Mouse (Mus musculus) common myeloid progenitor, adult 5-6 weeks (primary cell): Measurements from ENCODE around the gene Focad. TPM values are rescaled to one million over a fixed set of nuclear protein-coding genes. Genes with fewer than 3 reads are reported as not detected.

Experiments
- ATAC-seq: replicated peaks from 2 replicates; pipeline ENCODE4 v1.8.0; 2016; ENCODE audit warnings: low read depth, mild to moderate bottlenecking, moderate TSS enrichment, inconsistent platforms; ENCODE audit not compliant: poor library complexity, severe bottlenecking
- total RNA-seq: library from RNA; stranded (forward); fragments of 200-1000, 187-1606 nt; gene quantifications from 2 replicates; pipeline ENCODE4 v1.2.3, GENCODE M21; 2017

Focad gene
- total RNA-seq, 1 experiment from 2014 or later: 23.6 TPM

- no peak for ATAC-seq
Measured at GRCm38 (mm10) chr4:88149462-88149861, 55.0 kb downstream of the Focad start.

GRCm38 (mm10) chr4:88155490-88156160, 61.2 kb downstream of the Focad start:
- peak; percentile 58 for ATAC-seq

- no peak for ATAC-seq
Measured at GRCm38 (mm10) chr4:88156961-88157360, 62.5 kb downstream of the Focad start.

DNA sequence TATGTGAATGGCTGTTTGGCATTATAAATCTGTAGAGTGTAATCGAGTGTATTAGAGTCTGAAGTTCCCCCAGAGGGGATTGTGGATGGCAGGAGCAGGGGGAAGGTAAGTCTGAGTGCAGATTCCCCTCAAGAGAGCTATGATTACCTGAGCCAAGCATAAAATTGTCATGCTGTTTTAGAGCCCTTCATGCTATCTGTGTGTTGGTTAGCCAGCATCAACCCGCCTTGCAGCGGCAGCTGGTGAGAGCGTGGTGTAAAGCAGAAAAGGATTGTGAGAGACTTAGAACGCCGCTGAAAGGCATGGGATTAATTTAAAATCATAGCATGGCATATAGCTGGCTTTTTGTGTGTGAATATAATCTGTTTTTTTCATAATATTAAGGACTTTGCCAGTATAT, 63.2 kb downstream of the Focad start:
- ATAC-seq: no peak

DNA sequence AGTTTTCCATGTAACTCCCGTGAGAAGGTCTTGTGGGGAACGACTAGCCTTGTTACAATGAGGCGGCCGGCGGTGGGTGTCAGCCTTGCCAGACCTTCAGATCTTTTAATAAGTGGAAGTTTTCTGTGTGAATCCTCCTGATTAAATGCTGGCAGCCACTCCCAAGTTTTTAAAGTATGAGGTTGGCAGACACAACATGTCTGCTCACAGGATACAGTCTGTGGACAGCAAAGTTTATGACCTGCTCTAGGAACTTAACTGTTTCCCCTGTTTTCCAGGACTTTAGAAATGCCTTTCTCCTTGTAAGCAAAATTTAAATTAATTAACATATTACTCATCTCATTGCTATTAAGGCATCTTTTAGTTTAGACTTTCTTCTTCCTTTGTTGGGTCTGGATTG, 64.8 kb downstream of the Focad start:
- ATAC-seq: no peak

DNA sequence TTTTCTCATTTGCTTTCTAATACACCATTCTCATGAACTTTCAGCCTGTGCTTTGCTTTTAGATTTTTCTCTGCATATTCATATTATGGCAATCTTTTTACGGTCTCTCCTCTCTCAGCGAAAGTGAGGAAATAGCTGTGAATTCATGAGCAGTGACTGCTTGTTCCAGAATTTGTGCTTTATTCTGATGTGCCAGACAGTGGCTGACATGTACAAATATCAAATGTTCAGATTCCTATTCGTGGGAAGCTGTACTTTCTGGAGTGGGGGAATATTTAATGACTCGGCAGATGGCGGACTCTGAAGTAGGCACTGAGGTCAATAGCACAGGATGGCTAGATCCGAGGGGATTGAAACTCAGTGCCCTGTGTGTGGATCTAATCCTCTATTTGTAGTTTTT, 65.3 kb downstream of the Focad start:
- ATAC-seq: no peak

DNA sequence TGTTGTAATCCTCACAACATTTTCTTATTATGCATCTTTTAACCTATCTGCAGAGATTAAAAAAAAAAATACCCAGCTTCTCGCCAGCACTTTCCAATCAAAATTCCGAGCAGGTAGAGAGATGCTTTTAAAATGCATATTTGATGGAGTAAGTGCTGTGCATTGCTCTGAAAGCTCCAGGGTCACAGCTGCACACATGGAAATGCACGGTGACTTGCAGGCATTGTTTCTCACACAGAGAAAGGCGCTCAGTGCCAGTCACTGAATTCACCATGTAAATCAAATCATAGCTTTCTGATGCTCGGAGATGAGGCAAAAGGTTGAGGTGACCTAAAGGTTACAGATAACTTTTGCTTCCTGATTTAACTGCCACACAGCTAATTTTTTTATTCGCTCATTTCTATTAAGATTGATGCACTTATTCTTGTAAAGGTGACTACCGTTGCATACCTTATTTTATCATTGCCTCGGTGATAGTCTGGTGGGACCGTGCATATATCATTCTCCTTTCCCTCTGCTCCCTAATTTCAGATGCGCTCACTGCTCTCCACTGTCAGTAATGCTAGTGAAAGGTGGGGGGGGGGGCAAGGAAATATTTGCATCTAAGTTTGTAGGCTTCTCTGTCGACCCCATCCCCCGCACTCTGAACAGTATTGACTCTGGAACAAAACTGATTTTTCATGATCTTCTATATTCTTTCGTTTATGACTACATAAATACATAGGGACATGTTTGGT, 69.2 kb downstream of the Focad start:
- no peak for ATAC-seq

DNA sequence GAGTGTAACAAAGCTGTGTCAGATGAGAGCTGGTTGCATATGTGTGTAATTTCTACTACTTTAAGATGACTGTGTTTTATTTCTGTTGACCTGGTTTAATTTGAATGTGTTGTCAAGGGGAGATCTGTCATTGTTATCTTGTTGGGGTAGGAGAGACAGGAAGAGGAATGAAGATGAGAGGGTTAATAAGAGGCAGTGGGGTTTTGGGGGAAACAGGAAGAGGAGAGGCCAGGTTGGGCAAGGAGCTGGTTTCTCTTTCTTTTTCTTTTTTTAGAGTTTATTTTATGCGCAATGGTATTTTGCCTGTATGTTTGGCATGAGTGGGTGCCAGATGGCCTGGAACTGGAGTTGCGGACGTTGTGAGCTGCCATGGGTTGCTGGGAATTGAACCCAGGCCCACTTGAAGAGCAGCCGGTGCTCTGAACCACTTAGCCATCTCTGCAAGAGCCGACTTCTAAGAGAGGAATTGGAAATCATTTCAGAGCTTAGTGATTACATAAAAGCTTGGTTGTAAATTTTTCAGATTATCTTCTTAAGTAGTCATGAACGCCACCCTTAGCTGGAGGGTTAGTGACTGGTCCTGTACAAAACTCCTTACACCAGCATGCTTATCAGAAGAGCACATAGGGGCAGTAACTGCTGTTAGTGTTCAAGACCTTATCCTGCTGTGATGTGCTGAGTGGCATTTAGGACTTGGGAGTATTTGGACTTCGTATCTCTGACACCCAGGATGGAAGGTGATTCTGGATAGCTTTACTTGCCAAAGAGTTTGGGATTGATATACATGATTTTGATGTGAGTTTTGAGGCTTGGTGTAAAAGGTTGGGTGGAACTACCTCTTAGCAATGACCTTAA, 72.8 kb downstream of the Focad start:
- peak; percentile 74 for ATAC-seq

DNA sequence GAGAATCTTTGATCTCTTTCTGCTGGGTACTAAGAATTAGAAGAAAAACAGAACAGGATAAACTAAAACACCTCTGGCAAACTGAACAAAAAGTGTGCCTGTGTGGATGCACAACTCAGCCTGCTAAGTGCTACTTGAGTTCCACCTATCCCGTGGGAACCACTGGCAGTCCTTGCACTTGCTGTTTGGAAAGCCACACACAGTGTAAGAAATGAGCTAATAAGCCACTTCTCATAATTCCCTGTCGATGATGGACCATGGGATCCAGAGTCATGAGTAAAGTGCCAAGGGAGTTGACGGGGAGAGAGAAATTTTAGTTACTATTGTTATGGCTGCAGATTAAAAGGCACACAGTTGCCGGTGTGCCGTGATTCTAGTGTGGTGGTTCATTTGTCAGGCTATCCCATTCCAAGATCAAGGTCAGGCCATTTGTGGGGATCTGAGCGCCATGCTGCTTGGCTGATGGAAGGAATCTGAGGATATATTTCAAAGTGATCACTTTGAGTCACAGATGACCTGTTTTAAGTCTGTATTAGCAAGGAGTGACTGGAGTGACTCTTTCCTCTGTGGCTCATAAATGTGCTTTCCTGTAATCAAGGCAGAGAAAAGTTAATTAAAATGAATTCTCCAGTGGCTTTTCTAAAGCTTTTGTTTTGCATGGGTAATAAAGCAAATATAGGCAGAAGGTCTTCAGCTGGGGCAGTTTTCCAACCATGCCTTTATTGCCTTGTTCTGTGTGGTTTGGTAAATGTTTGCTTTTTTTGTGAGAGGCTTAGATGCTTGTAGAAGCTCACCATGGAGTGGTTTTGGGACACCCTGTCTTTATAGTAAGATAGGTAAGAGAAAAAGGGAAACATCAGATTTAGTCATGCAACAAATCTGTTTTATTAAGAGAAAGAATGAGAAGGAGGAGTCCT, 80.9 kb downstream of the Focad start:
- no peak for ATAC-seq

DNA sequence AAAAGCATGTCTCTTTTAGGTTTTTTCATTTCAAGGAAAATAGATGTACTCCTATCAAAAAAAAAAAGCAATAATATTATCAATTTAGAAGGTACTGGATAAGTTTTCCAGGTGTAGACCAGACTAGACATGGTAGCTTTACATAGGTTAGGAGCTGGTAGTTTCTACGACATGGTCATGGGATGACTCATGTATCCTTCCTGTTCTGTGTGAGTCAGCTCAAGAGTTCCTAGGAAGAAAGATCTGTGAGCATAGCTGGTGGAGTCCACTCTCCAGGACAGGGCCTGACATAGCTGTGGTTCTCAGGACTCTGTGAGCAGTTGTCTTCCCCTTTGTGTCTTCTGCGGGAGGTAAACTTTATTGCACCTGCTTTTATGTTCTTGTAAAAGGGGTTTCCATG, 84.9 kb downstream of the Focad start:
- ATAC-seq: no peak

- ATAC-seq: no peak
Measured at GRCm38 (mm10) chr4:88184293-88184692, 89.9 kb downstream of the Focad start.

GRCm38 (mm10) chr4:88185872-88186426, 91.5 kb downstream of the Focad start:
- ATAC-seq: no peak

GRCm38 (mm10) chr4:88187649-88188048, 93.2 kb downstream of the Focad start:
- no peak for ATAC-seq

DNA sequence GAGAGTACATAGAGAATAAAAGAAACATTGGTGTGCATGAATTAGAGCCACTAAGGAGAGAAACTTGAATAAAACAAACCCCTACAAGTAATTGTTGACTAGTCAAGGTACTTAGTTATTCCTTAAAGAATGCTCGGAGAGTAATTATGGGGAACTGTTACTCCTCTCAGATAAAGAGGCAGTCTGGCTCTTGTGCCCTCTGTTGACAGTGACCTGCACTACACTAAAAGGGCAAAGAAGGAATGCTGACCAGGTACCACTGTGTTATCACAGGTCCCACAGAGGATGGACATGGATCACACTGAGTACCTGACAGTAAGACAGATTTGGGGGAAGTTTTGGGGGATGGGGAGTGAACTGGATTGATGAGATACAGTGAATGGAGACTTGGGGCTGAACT, 95.1 kb downstream of the Focad start:
- ATAC-seq: no peak; the same call in 1 of the 2 replicates

DNA sequence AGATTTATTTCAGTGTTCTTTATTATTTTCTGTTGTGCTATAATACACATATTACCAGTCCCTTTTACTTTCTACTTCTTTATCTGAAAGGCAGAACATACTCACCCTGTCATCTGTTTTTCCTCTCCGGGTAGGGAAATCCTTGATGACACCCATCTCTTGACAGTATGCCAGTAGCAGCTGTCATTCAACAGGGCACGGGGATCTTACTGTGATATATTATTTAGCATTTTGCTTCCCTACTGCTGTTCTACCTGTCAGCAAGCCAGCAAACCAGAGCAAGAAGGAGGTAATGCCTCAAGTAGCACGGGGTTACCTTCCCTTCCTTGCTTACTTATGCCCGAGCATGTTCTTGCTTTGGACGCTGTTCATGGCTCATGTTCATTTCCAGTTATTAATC, 99.8 kb downstream of the Focad start:
- no peak for ATAC-seq

DNA sequence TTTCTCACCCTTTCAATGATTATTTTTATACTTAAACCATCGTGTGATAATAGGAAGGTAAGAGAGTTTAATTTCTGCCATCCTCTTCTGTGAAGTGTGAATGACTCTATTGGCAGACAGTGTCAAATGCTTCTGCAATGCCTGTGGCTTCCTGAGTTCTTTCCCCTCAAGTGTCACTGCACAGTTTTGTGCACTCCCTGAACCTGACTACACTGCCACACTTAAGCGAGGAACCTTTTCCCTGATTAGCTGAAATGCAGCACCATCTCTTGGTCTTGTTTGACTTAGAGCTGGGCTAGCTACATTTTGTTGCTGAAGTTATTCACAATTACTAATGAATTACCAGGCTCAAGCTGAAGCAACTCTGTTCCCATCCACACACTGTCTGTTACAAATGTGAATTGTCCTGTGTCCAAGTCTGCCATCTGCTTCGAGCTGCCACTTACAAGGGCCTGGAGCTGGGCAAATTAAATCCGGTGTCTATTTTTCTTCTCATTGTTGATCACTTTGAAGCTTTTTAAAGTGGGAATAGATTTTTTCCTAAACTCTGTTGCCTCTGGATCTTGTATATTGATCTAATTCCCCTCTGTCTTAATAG, 101.6 kb downstream of the Focad start:
- ATAC-seq: no peak

- ATAC-seq: no peak
Measured at GRCm38 (mm10) chr4:88196500-88196912, 102.1 kb downstream of the Focad start.

DNA sequence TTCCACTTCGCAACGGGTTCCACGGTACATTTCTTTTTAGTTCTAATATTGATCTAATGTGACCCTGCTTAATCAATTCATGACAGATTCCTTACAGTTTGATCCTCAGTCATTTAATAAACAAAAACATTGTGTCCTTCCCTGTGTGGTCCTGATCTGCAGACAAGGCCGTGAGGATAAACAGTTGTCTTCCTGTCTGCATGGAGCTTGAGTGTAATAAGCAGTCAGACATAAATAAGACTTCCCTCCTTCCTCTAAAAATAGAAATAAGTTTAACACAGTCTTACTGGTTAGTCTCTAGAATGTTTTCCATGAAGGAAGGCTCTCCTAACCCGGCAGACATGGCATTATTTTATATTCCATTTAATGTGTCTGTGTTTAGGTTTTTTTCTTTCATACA, 102.8 kb downstream of the Focad start:
- ATAC-seq: no peak

DNA sequence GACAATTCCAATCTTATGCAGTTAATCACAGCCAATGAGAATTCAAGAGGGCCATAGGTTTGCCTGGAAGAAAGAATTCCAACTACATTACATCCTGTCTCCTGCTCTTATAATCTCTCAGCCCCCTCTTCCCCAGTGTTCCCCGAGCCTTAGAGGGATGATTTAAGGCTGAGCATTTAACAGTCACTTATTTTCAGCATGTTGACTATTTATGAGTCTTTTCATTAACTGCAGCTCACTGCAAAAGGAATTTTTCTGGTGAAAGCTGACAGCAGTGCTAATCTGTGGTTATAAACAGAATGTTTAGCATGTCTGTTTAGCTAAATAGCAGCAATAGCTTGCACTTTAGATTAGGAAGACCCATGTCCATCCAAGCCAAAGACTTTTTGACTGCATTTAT, 104.8 kb downstream of the Focad start:
- ATAC-seq: no peak
